Mouse (Mus musculus) bone marrow macrophage, adult 2 months (primary cell): ENCODE measurements around the gene Rnf26. TPM values are rescaled to one million over a fixed set of nuclear protein-coding genes. Genes with fewer than 3 reads are reported as not detected.

Experiments used
- H3K27ac ChIP-seq: 2 replicates; pipeline ENCODE4 v1.5.1; 2012; ENCODE audit warnings: low read depth, low read length; ENCODE audit not compliant: insufficient read depth
- H3K4me1 ChIP-seq: 2 replicates; pipeline ENCODE4 v1.6.1; 2012; ENCODE audit warnings: low read length; ENCODE audit not compliant: control insufficient read depth, insufficient read depth
- H3K4me3 ChIP-seq: 2 replicates; pipeline ENCODE4 v1.5.1; 2012; ENCODE audit warnings: mild to moderate bottlenecking, low read length, moderate library complexity; ENCODE audit not compliant: insufficient read depth
- CTCF ChIP-seq: IDR thresholded peaks from 2 replicates; pipeline ENCODE4 v1.5.1; 2012; ENCODE audit warnings: low read depth, mild to moderate bottlenecking, low read length, moderate library complexity
- POLR2A ChIP-seq: IDR thresholded peaks from 2 replicates; pipeline ENCODE4 v1.6.1; 2012; ENCODE audit warnings: mild to moderate bottlenecking, low read depth, low read length, borderline replicate concordance
- polyA plus RNA-seq: library from polyadenylated mRNA; stranded (reverse); fragments of >200 nt; gene quantifications from 2 replicates; pipeline ENCODE4 v1.2.4, GENCODE M21; 2012; ENCODE audit not compliant: missing spikeins, insufficient read depth, insufficient read length

The Rnf26 gene
- polyA plus RNA-seq, 1 experiment = 25.0 TPM

- no peak overlapping the region for H3K4me3 ChIP-seq
- H3K27ac ChIP-seq = no peak overlapping the region
- no peak for TF ChIP-seq CTCF
- no peak for TF ChIP-seq POLR2A
- H3K4me1 ChIP-seq = peaks cover 24% of the 10 kb centered on the region
Measured at GRCm38 (mm10) chr9:44078136-44078797, 35.0 kb downstream of the Rnf26 start.

- no peak overlapping the region for H3K4me3 ChIP-seq
- no peak for TF ChIP-seq CTCF
- no peak for TF ChIP-seq POLR2A
- H3K27ac ChIP-seq = no peak overlapping the region
- H3K4me1 ChIP-seq = peaks cover 17% of the 10 kb centered on the region
Measured at GRCm38 (mm10) chr9:44077266-44077910, 35.9 kb downstream of the Rnf26 start.

DNA sequence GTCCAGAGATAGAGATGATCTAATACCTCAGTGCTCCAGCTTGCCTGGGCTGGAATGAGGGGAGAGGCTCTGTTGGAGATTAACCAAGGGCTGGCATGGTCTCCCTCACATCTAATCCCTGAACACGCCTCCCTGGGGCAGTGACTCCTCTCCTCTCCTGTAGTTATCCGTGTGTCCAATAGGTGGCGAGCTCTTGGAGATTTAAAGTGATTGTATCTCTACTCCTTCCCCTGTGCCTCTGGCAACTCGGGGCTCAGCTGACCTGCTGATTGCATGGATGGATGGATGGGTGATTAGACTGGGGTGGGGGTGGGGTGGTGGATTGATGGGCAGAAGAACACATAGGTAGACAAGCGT lies 36.6 kb downstream of the Rnf26 start:
- Histone ChIP-seq H3K27ac (no peak overlapping the region), H3K4me1 (peaks cover 14% of the 10 kb centered on the region), H3K4me3 (no peak overlapping the region)
- no peak for TF ChIP-seq POLR2A
- TF ChIP-seq CTCF = peak; percentile 39

DNA sequence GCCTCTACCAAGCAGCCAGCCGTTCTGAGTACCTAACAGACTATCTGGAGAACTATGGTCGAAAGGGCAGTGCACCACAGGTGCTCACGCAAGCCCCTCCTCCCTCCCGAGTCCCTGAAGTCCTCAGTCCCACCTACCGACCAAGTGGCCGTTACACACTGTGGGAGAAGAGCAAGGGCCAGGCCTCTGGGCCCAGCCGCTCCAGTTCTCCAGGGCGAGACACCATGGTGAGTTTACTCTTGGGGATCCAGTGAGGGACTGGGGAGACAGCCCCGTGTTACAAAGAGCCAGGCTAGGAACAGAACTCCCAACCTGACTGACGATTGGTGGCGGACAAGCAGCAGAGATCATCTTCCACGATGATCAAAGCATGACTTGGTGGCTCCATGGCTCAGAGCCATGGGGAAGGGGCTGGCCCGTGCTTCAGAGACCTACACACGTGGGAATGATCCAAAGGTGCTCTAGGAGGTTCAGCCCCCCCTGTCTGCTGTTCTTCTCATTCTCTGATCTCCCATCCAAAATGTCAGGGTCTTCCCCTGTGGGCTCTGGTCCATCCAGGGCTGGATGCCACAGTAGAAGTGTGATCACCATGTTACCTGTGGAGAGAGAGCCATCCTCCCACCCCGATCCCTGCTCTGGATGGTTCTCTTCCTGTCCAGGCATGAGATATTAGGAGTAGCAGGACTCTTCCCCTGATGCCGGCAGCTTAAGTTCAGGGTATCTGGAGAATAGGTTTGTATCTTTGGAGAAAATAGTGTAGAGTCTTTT lies 37.1 kb downstream of the Rnf26 start:
- H3K27ac ChIP-seq = no peak overlapping the region
- no peak overlapping the region for H3K4me3 ChIP-seq
- no peak for TF ChIP-seq POLR2A
- TF ChIP-seq CTCF = no peak
- H3K4me1 ChIP-seq = peaks cover 13% of the 10 kb centered on the region

GRCm38 (mm10) chr9:44075276-44075995 lies 37.9 kb downstream of the Rnf26 start:
- Histone ChIP-seq H3K4me1 (peaks cover 11% of the 10 kb centered on the region), H3K4me3 (no peak overlapping the region), H3K27ac (no peak overlapping the region)
- no peak for TF ChIP-seq POLR2A

- H3K4me3 ChIP-seq = no peak overlapping the region
- H3K4me1 ChIP-seq = peaks cover 9% of the 10 kb centered on the region
- no peak overlapping the region for H3K27ac ChIP-seq
- TF ChIP-seq POLR2A (no peak), CTCF (peak; percentile 44; the same call in 1 of the 2 replicates)
Measured at GRCm38 (mm10) chr9:44074395-44075275, 38.7 kb downstream of the Rnf26 start.

- H3K4me3 ChIP-seq = no peak overlapping the region
- H3K4me1 ChIP-seq = no peaks in the 10 kb centered on the region
- no peak overlapping the region for H3K27ac ChIP-seq
- TF ChIP-seq POLR2A = no peak
- TF ChIP-seq CTCF = no peak
Measured at GRCm38 (mm10) chr9:44073115-44073514, 40.2 kb downstream of the Rnf26 start.

- Histone ChIP-seq H3K27ac (no peak overlapping the region), H3K4me3 (no peak overlapping the region), H3K4me1 (no peaks in the 10 kb centered on the region)
- no peak for TF ChIP-seq CTCF
- no peak for TF ChIP-seq POLR2A
Measured at GRCm38 (mm10) chr9:44072599-44072915, 40.8 kb downstream of the Rnf26 start.
